Mouse (Mus musculus) frontal cortex, postnatal 10 days (tissue): Measurements from ENCODE around the gene Sgk2.
"Not testable (repeated sequence)": the region's sequence is repeated elsewhere in the genome, so short reads cannot be mapped to it uniquely, and the experiment has no call there.

ENCODE experiments used
- DNase-seq, 2 experiments: peaks; one replicate each; pipeline ENCODE4 v3.0.0; 2022; ENCODE audit warnings: low spot score in 2 of 2, mixed read lengths in 1 of 2

The Sgk2 gene

DNA sequence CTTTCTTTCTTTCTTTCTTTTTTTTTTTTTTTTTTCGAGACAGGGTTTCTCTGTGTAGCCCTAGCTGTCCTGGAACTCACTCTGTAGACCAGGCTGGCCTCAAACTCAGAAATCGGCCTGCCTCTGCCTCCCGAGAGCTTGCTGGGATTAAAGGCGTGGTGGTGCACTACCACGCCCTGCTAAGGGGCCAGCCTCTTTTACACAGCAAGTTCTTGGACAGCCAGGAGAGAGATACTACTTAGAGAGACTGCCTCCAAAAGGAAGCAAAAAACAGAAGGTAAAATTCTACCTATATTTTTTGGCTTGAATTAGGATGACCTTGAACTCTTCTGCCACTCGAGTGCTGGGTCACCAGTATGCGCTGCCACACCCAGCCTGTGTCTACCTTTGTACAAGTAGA is 71.9 kb downstream of the Sgk2 start:
- not testable (repeated sequence) for DNase-seq

DNA sequence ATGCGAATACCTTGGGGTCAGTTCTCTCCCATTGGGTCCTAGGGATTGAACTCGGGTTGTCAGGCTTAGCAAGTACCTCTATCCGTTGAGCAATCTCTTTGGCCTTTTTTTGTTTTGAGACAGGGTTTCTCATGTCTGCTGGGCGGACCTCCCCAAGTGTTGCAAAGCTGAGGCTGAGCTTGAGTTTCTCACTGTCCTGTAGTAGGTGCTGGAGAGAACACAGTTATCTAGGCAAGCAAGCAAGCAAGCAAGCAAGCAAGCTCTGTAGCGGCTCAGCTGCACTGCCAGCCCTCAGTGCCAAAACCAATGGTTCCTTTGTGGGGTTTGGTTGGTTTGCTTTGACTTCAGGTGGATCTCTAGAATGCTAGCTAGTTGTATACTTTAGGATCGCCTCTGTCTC is 73.5 kb downstream of the Sgk2 start:
- DNase-seq, result no peak

DNA sequence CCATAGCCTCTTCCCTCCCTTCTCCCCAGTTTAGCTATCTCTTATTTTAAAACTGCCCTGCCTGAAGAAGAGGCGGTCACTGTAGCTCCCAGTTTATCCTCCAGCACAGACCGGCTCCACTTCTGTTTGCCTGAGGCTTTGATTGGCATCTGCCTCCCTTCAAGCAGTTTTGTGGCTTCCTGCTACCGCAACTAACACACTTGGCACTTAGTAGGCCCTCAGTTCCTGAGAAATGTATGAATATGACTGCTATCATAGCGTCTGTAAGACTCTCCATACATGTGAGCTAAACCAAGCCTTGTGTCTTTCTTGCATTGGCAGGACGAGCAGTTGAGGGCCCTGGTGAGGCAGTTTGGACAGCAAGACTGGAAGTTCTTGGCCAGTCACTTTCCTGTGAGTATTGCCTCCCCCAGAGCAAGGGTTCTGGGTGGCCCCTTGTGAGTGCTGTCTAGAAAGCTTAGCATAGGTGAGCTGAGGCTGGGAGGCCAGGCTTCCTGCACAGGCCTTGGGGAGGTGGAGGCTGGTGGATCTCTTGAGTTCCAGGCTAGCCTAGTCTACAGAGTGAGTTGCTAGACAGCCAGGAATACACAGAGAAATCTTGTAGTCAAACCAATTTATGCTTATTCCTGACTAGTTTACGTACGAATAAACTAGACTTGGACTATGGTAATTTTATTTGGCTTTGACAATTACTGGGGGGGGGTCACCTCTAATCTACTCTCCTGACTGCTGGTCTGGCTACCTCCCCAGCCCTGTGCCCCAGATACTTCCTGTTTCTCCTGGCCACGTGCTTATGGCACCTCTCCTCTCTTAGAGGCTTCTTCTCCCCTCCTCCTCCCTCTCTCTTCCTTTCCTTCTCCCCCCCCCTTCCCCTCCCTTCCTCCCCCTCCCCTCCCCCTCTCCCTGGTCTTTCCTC is 74.3 kb downstream of the Sgk2 start:
- DNase-seq, result no peak

DNA sequence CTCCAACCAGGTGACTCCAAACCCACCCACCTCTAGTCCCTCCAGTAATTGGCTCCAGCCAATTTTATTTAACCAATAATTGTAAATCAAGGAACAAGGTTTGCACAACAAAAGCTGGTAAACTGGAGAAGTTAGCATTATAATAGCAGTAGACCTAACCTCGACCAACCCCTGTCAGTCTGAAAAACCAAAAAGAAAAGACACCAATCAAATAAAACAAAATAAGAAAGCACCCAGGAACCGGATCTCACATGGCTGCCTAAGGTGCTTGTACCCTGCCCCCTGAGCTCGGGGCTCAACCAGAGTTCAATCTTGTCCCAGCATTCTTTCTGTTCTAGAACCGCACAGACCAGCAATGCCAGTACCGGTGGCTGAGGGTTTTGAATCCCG is 75.0 kb downstream of the Sgk2 start:
- DNase-seq, result no peak
